Mouse (Mus musculus) neural tube, embryonic 12.5 days (tissue): ENCODE measurements around the gene Trmt10b. TPM values are rescaled to one million over a fixed set of nuclear protein-coding genes. Genes with fewer than 3 reads are reported as not detected.

ENCODE experiments used
- ATAC-seq: fragments of 200-750 bp; cut with Nextera tagmentation; 2 replicates; pipeline ENCODE4 v1.8.0; 2017; ENCODE audit warnings: low read depth, mild to moderate bottlenecking, moderate TSS enrichment, moderate library complexity; ENCODE audit not compliant: low FRiP score
- H3K27ac ChIP-seq: fragments of 300-500 bp; sonication (generic); 2 replicates; pipeline ENCODE4 v1.5.1; 2016
- H3K27me3 ChIP-seq: fragments of 300-500 bp; sonication (generic); replicated peaks from 2 replicates; pipeline ENCODE4 v1.6.1; 2016; ENCODE audit warnings: mild to moderate bottlenecking
- H3K36me3 ChIP-seq: fragments of 300-500 bp; sonication (generic); 2 replicates; pipeline ENCODE4 v1.6.1; 2016; ENCODE audit warnings: mild to moderate bottlenecking
- H3K4me1 ChIP-seq: fragments of 300-500 bp; sonication (generic); 2 replicates; pipeline ENCODE4 v1.6.1; 2016
- H3K4me2 ChIP-seq: fragments of 300-500 bp; sonication (generic); replicated peaks from 2 replicates; pipeline ENCODE4 v1.6.1; 2016; ENCODE audit warnings: mild to moderate bottlenecking
- H3K4me3 ChIP-seq: fragments of 300-500 bp; sonication (generic); 2 replicates; pipeline ENCODE4 v1.5.1; 2016
- H3K9ac ChIP-seq: fragments of 300-500 bp; sonication (generic); 2 replicates; pipeline ENCODE4 v1.6.1; 2016; ENCODE audit warnings: mild to moderate bottlenecking
- H3K9me3 ChIP-seq: fragments of 300-500 bp; sonication (generic); 2 replicates; pipeline ENCODE4 v1.6.1; 2016; ENCODE audit warnings: mild to moderate bottlenecking
- WGBS: fragments of 180-500 bp; shearing (Covaris S2); methylation state at CpG from one replicate; pipeline ENCODE4 v1.1.7; 2016; 5-methylcytosine and 5-hydroxymethylcytosine counted together
- polyA plus RNA-seq: library from polyadenylated mRNA; unstranded; fragments of >200 nt; fragmentation: Nextera tagmentation; extraction: Ambion mirVana; gene quantifications from 2 replicates; pipeline ENCODE4 v1.2.1, GENCODE M21; 2016

Trmt10b gene
- 18.7 and 22.1 TPM in 2 replicates for polyA plus RNA-seq

DNA sequence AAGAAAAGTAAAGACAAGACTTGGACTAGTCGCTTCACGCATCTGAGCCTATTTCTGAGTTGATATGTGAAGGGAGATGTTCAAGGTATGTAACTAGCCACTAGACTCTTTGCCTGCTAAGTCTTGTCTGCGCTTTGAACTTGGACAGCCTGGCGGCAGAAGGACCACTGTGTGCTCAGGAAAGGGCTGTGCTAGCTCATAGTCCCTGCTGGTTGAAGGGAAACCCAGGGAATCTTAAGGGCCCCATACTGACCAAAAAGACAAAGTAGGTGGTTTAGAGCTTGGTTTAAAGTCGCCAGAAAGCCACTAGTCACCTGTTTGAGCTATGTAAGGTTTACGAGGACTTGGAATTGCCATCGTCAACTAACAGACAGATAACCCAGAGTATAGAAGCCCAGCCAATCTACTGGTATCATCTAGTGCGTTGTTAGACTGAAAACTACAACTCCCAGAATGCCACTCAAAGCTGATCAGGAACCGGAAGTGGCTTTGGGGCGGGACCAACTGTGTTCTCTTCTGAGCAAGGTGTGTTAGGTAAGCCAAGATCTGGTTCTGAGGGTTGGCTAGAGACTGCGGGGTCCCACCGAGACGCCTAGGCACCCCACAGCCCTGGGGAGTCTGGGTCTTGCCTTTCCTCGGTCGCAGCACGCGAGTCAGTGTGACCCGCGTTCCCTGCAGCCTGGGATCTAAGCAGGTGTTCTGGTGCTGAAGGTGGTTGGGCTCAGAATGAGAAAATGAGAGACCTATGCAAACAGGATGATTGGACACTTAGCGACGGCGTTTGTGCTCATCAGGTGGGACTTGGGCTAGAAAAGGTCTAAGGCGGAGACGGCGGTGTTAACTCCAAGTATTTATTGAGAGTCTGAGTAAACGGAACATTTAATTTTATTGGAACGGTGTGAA is at the start of gene Trmt10b:
Gene Trmt10b, plus strand, starts transcription at position 466 of the 903 bp plus-strand sequence.
- WGBS = 20% methylated on average over 27 of the region's 27 CpGs
- peak within 1 kb of the TSS; percentile 69 for H3K4me3 ChIP-seq
- H3K4me1 ChIP-seq = peaks cover 6% of the 10 kb centered on the region; the same call in 1 of the 2 replicates
- ATAC-seq = peak; percentile 89
- H3K9ac ChIP-seq = peak within 1 kb of the TSS; percentile 53
- H3K36me3 ChIP-seq = peaks cover 13% of the 10 kb centered on the region
- H3K4me2 ChIP-seq = peak within 1 kb of the TSS; percentile 65
- no peak within 1 kb of the TSS for H3K27ac ChIP-seq
- H3K27me3 ChIP-seq = no peaks in the 10 kb centered on the region
- H3K9me3 ChIP-seq = no peaks in the 10 kb centered on the region

DNA sequence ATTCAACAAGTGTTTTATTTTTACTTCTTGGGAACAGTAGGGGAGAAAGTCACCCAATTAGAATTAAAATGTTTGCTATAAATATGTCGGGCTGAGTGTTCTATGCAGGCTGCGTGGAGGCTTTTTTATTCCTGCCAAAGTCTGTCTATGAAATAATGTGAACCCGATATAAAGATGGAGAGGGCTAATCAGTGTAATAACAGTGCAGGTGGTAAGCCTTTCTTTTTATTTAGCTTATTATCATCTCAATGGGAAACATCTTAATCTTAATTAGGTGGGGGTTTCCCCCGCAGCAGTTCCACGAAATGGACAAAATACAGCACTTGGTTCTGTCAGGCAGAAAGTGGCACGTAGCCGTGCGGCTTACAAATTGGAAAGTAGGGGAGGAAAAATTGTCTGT is 45.7 kb upstream of the Trmt10b start:
- Histone ChIP-seq H3K4me1 (peaks cover 8% of the 10 kb centered on the region), H3K4me2 (no peak overlapping the region), H3K9me3 (no peaks in the 10 kb centered on the region), H3K4me3 (no peak overlapping the region), H3K27ac (no peak overlapping the region), H3K9ac (no peak overlapping the region), H3K36me3 (no peaks in the 10 kb centered on the region), H3K27me3 (no peaks in the 10 kb centered on the region)
- ATAC-seq = no peak
- WGBS = 62% methylated on average over 8 of the region's 8 CpGs

DNA sequence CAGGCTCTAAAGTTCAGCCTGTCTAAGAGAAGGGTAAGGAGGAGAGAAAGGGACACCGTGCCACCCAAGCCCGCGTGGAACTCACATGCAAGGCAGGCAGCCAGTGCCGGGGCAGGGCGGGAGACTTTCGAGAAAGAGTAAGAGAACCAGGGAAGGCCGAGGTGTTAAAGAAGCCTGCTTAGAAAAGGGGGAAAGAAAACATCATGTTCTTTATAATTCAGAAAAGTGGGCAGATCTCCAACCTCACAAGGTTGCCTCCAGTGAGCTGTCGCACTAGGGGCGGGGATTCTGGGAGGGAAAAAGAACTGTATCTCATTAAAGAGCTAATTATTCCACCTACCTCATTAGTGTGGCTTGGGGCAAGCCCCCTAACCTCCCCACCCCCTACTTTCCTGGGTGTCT is 44.1 kb upstream of the Trmt10b start:
- Histone ChIP-seq H3K27ac (no peak overlapping the region), H3K36me3 (no peaks in the 10 kb centered on the region), H3K4me2 (no peak overlapping the region), H3K4me3 (no peak overlapping the region), H3K27me3 (no peaks in the 10 kb centered on the region), H3K9ac (no peak overlapping the region), H3K4me1 (peaks cover 8% of the 10 kb centered on the region), H3K9me3 (no peaks in the 10 kb centered on the region)
- WGBS = 36% methylated on average over 9 of the region's 9 CpGs
- no peak for ATAC-seq

DNA sequence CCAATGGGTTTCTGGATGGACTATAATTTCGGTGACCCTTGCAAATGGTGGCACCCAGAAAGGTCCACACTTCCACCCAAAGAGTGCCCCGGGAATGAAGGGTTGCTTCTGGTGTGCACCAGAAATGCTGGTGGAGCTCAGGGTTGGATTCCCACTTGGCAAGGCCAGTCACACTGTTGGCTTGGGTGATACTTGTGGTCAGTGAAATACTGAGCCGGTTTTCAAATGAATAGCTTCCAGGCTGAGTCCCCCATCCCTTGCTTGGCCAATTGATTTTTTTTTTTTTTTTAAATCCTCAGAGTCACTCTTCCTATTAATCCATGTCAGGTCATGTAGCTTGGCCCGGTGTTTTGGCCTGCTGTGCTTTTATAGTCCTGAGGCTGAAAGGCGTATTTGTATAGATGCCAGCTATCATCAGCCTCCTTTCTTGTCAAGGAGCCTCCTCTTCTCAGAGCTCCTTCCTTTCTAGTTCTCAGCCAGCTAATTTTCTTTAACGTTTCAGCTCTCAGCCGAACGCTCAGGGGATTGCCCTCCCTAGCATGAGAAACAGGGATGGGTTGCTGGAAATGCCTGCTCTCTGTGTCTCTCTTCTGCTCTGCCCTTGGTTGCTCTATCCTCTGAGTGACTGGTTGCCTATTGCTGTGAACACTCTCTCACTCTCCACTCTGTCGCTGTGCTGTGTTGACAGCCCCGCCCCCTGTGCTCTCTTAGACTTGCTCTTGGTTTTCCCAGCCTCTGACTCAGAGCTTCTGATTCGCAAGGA is 42.9 kb upstream of the Trmt10b start:
- 43% methylated on average over 11 of the region's 11 CpGs for WGBS

DNA sequence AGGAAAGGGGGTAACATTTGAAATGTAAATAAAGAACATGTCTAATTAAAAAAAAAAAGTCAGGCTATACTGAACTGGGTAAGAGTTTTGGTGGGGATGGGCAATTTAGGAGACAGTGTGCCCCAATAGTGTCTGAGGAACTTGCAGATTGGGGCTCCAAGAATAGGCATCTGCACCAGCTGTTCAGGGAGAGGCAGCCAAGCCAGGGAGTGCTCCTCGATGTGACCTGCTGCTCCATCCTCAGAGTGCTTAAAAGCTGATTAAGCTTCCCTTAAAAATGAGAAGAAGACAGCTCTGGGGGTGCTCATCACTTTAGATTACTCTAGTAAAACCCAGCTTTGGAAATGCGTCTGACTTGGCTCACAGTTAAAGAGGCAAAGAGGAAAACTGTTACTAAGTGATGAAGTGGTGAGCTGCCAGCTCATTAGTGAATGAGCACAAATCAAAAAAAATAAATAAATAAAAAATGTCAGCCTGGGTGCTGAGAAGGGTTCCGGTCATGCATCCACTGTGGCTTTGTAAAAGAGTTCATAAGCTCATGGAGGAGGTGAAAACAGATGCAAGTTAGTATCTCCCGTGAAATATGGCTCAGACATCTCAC is 37.6 kb upstream of the Trmt10b start:
- Histone ChIP-seq H3K4me1 (no peaks in the 10 kb centered on the region), H3K9me3 (no peaks in the 10 kb centered on the region), H3K27me3 (no peaks in the 10 kb centered on the region), H3K36me3 (no peaks in the 10 kb centered on the region), H3K4me2 (no peak overlapping the region), H3K4me3 (no peak overlapping the region), H3K27ac (no peak overlapping the region), H3K9ac (no peak overlapping the region)
- 68% methylated on average over 4 of the region's 4 CpGs for WGBS
- no peak for ATAC-seq

More for the DNA sequence above, 42.9 kb upstream of the Trmt10b start:
- H3K36me3 ChIP-seq = no peaks in the 10 kb centered on the region
- ATAC-seq = no peak
- H3K27me3 ChIP-seq = no peaks in the 10 kb centered on the region
- no peak overlapping the region for H3K4me2 ChIP-seq
- no peaks in the 10 kb centered on the region for H3K9me3 ChIP-seq
- no peak overlapping the region for H3K9ac ChIP-seq
- H3K4me3 ChIP-seq = no peak overlapping the region
- peaks cover 8% of the 10 kb centered on the region for H3K4me1 ChIP-seq
- no peak overlapping the region for H3K27ac ChIP-seq

DNA sequence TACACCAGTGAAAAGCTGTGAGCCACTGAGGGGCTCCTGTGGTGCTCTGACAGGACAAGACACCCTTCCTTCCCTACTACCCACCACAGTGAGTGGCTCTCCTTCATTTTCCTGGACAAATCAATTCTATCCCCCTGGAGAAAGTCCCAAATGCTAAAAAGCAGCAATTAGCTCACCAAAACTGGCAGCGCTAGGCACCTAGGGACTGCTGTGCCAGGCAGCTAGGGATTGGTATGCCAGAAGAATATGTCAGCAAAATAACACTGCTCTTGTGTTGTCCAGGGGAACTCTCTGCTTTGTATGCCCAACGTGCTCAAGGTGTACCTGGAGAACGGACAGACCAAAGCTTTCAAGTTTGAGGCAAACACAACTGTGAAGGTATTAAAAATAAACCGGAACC is 35.4 kb upstream of the Trmt10b start:
- Histone ChIP-seq H3K9me3 (no peaks in the 10 kb centered on the region), H3K36me3 (no peaks in the 10 kb centered on the region), H3K27me3 (no peaks in the 10 kb centered on the region), H3K4me1 (no peaks in the 10 kb centered on the region), H3K4me2 (no peak overlapping the region), H3K9ac (no peak overlapping the region), H3K4me3 (no peak overlapping the region), H3K27ac (no peak overlapping the region)
- ATAC-seq = no peak
- WGBS = 89% methylated on average over 4 of the region's 4 CpGs

GRCm38 (mm10) chr4:45267883-45268282 is 29.0 kb upstream of the Trmt10b start:
- H3K4me1 ChIP-seq = no peaks in the 10 kb centered on the region
- 77% methylated on average over 3 of the region's 3 CpGs for WGBS
- no peak overlapping the region for H3K4me2 ChIP-seq
- H3K27me3 ChIP-seq = no peaks in the 10 kb centered on the region
- ATAC-seq = no peak
- no peak overlapping the region for H3K4me3 ChIP-seq
- no peak overlapping the region for H3K27ac ChIP-seq
- H3K9me3 ChIP-seq = no peaks in the 10 kb centered on the region
- H3K9ac ChIP-seq = no peak overlapping the region
- no peaks in the 10 kb centered on the region for H3K36me3 ChIP-seq

DNA sequence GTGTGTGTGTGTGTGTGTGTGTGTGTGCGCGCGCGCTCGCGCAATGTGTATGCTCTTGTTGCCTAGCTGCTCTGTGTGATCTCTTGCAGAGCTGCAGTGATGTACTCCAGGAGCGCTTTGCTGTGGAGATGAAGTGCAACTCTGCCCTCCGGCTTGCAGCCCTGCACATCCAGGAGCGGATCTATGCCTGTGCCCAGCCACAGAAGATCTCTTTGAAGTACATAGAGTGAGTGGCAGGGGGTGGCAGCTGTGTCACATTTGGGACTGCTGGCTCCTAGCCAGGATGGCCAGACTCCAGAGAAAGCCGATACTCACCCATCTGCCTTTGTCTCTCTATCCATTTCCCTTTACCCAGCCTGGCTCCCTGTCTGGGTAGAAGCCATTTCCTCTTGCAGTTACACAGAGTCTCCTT is 25.9 kb upstream of the Trmt10b start:
- Histone ChIP-seq H3K27me3 (no peaks in the 10 kb centered on the region), H3K27ac (no peak overlapping the region), H3K9me3 (no peaks in the 10 kb centered on the region), H3K4me2 (no peak overlapping the region), H3K4me3 (no peak overlapping the region), H3K4me1 (no peaks in the 10 kb centered on the region), H3K9ac (no peak overlapping the region), H3K36me3 (no peaks in the 10 kb centered on the region)
- 81% methylated on average over 10 of the region's 10 CpGs for WGBS
- peak; percentile 70 for ATAC-seq

GRCm38 (mm10) chr4:45275770-45276169 is 21.2 kb upstream of the Trmt10b start:
- Histone ChIP-seq H3K27me3 (no peaks in the 10 kb centered on the region), H3K4me2 (no peak overlapping the region), H3K36me3 (no peaks in the 10 kb centered on the region), H3K4me1 (no peaks in the 10 kb centered on the region), H3K27ac (no peak overlapping the region), H3K9ac (no peak overlapping the region), H3K9me3 (no peaks in the 10 kb centered on the region), H3K4me3 (no peak overlapping the region)
- WGBS = 86% methylated on average over 8 of the region's 8 CpGs
- ATAC-seq = no peak

GRCm38 (mm10) chr4:45279292-45279691 is 17.6 kb upstream of the Trmt10b start:
- Histone ChIP-seq H3K4me3 (no peak overlapping the region), H3K27me3 (no peaks in the 10 kb centered on the region), H3K9me3 (no peaks in the 10 kb centered on the region), H3K4me1 (no peaks in the 10 kb centered on the region), H3K9ac (no peak overlapping the region), H3K4me2 (no peak overlapping the region), H3K27ac (no peak overlapping the region), H3K36me3 (no peaks in the 10 kb centered on the region)
- ATAC-seq = no peak
- WGBS = 54% methylated on average over 8 of the region's 8 CpGs

GRCm38 (mm10) chr4:45279981-45280548 is 16.9 kb upstream of the Trmt10b start:
- peak; percentile 50 for ATAC-seq
- H3K4me1 ChIP-seq = no peaks in the 10 kb centered on the region
- H3K36me3 ChIP-seq = no peaks in the 10 kb centered on the region
- H3K27me3 ChIP-seq = no peaks in the 10 kb centered on the region
- H3K4me3 ChIP-seq = no peak overlapping the region
- 18% methylated on average over 4 of the region's 4 CpGs for WGBS
- H3K9ac ChIP-seq = no peak overlapping the region
- H3K9me3 ChIP-seq = no peaks in the 10 kb centered on the region
- no peak overlapping the region for H3K27ac ChIP-seq
- no peak overlapping the region for H3K4me2 ChIP-seq

DNA sequence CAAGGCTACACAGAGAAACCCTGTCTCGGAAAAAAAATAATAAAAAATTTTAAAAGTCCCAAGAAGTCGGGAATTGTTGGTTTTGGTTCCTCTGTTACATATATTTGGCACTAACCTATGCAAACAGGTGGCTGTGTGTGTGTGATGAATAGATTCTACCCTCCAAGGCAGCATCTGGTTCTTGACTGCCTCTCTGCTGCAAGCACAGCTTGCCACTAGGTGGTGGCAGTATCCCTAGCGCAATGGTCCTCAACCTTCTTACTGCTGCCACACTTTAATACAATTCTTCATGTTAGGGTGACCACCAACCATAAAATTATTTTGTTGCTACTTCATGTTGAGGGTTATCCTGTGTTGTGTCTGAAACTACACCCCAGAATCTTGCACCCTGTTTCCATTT is 10.6 kb upstream of the Trmt10b start:
- WGBS = 54% methylated on average over 3 of the region's 3 CpGs
- no peaks in the 10 kb centered on the region for H3K27me3 ChIP-seq
- no peak for ATAC-seq
- no peaks in the 10 kb centered on the region for H3K36me3 ChIP-seq
- no peaks in the 10 kb centered on the region for H3K9me3 ChIP-seq
- no peaks in the 10 kb centered on the region for H3K4me1 ChIP-seq
- no peak overlapping the region for H3K9ac ChIP-seq
- no peak overlapping the region for H3K27ac ChIP-seq
- H3K4me2 ChIP-seq = no peak overlapping the region
- no peak overlapping the region for H3K4me3 ChIP-seq
